Mouse (Mus musculus) embryo, embryonic 10.5 days (tissue): ENCODE data around the gene Napb.

Experiments used
- DNase-seq: peaks from one replicate; pipeline ENCODE4 v3.0.0-alpha.2; 2015; ENCODE audit warnings: low spot score

The Napb gene

GRCm38 (mm10) chr2:148687971-148688370, 44.3 kb downstream of the Napb start:
- no peak for DNase-seq

GRCm38 (mm10) chr2:148686862-148687261, 45.4 kb downstream of the Napb start:
- DNase-seq = no peak

- no peak for DNase-seq
Measured at GRCm38 (mm10) chr2:148685709-148686108, 46.6 kb downstream of the Napb start.

GRCm38 (mm10) chr2:148684972-148685371, 47.3 kb downstream of the Napb start:
- no peak for DNase-seq

GRCm38 (mm10) chr2:148683031-148683430, 49.2 kb downstream of the Napb start:
- DNase-seq = no peak

GRCm38 (mm10) chr2:148681461-148681891, 50.8 kb downstream of the Napb start:
- peak; percentile 73 for DNase-seq

- peak; percentile 99 for DNase-seq
Measured at GRCm38 (mm10) chr2:148680775-148681291, 51.4 kb downstream of the Napb start, which contains the start of gene Gzf1. TSS of gene Gzf1 (plus strand) at chr2:148681023.

- peak; percentile 88 for DNase-seq
Measured at GRCm38 (mm10) chr2:148679346-148679745, 52.9 kb downstream of the Napb start.

- DNase-seq = peak; percentile 88
Measured at GRCm38 (mm10) chr2:148677801-148678200, 54.5 kb downstream of the Napb start.

- peak; percentile 98 for DNase-seq
Measured at GRCm38 (mm10) chr2:148672199-148673096, 59.8 kb downstream of the Napb start, which contains the start of gene Nxt1. TSS of gene Nxt1 (plus strand) at chr2:148672601.

GRCm38 (mm10) chr2:148663458-148663857, 68.8 kb downstream of the Napb start:
- no peak for DNase-seq

GRCm38 (mm10) chr2:148654961-148655360, 77.3 kb downstream of the Napb start:
- DNase-seq = peak; percentile 76

GRCm38 (mm10) chr2:148650587-148651357, 81.5 kb downstream of the Napb start:
- DNase-seq = no peak

GRCm38 (mm10) chr2:148644421-148645000, 87.8 kb downstream of the Napb start:
- DNase-seq = no peak
